Comparison of ENCODE assay signal across 26 mouse cellular contexts in genomic region chr16:13036596-13036995, GRCm38 (mm10).
"Had no signal": no experiment of that assay in that cellular context is flagged by ENCODE, and none has a peak within 500 bp of the region (broad histone marks: within the 10 kb centered on the region; RNA-seq: fewer than 3 reads in every experiment).

No protein-coding gene starts in this region.

- H3K27me3 ChIP-seq: heart, embryonic 12.5 days; hindbrain, embryonic 12.5 days; intestine, embryonic 15.5 days; limb, embryonic 12.5 days; liver, embryonic 13.5 days; liver, embryonic 15.5 days had no signal

- H3K9me3 ChIP-seq: heart, embryonic 10.5 days; heart, embryonic 12.5 days; hindbrain, embryonic 10.5 days; hindbrain, embryonic 12.5 days; intestine, embryonic 15.5 days; limb, embryonic 10.5 days; limb, embryonic 12.5 days; liver, embryonic 13.5 days; liver, embryonic 15.5 days had no signal

- H3K9ac ChIP-seq: heart, embryonic 12.5 days; hindbrain, embryonic 12.5 days; hindbrain, embryonic 14.5 days; intestine, embryonic 15.5 days; limb, embryonic 12.5 days; liver, embryonic 13.5 days; liver, embryonic 15.5 days; liver, postnatal 0 days had no signal

- H3K4me3 ChIP-seq: gastrocnemius, adult 2 months; heart, embryonic 10.5 days; heart, embryonic 12.5 days; hindbrain, embryonic 10.5 days; hindbrain, embryonic 12.5 days; intestine, embryonic 15.5 days; layer of hippocampus, adult 2 months; left cerebral cortex, adult 2 months; limb, embryonic 10.5 days; limb, embryonic 12.5 days; liver, embryonic 13.5 days; liver, embryonic 15.5 days had no signal

- H3K4me2 ChIP-seq: heart, embryonic 12.5 days; hindbrain, embryonic 12.5 days; hindbrain, embryonic 14.5 days; intestine, embryonic 15.5 days; limb, embryonic 12.5 days; liver, embryonic 11.5 days; liver, embryonic 13.5 days; liver, embryonic 15.5 days had no signal

- ATAC-seq: forebrain, embryonic 16.5 days; hindbrain, embryonic 16.5 days; inflammation-experienced regulatory T-cells, adult 6 months; intestine, embryonic 15.5 days; intestine, postnatal 0 days; liver, postnatal 0 days had no signal

- DNase-seq: gastrocnemius, adult 2 months; gastrocnemius, postnatal 10 days; gastrocnemius, postnatal 25 days; heart, adult 18-20 months; heart, postnatal 10 days; heart, postnatal 4 days; liver; liver, embryonic 13.5 days; liver, postnatal 0 days had no signal

- H3K4me1 ChIP-seq: heart, embryonic 10.5 days; heart, embryonic 12.5 days; hindbrain, embryonic 12.5 days; limb, embryonic 10.5 days; limb, embryonic 12.5 days; liver, embryonic 13.5 days; liver, embryonic 15.5 days had no signal

- H3K27ac ChIP-seq: gastrocnemius, adult 2 months; heart, embryonic 10.5 days; hindbrain, embryonic 10.5 days; hindbrain, embryonic 12.5 days; hindbrain, embryonic 14.5 days; intestine, embryonic 15.5 days; kidney, postnatal 0 days; layer of hippocampus, adult 2 months; left cerebral cortex, adult 2 months; limb, embryonic 10.5 days; limb, embryonic 12.5 days; liver, embryonic 13.5 days; liver, embryonic 15.5 days had no signal

- H3K36me3 ChIP-seq: heart, embryonic 10.5 days; heart, embryonic 12.5 days; hindbrain, embryonic 10.5 days; hindbrain, embryonic 12.5 days; intestine, embryonic 15.5 days; limb, embryonic 10.5 days; limb, embryonic 12.5 days; liver, embryonic 13.5 days; liver, embryonic 15.5 days had no signal
